Mouse (Mus musculus): ENCODE data around the gene Pfdn2. TPM values are rescaled to one million over a fixed set of nuclear protein-coding genes. Genes with fewer than 3 reads are reported as not detected.

Gene Pfdn2
- polyA plus RNA-seq, 1 experiment from 2014 or later, result 152 TPM

DNA sequence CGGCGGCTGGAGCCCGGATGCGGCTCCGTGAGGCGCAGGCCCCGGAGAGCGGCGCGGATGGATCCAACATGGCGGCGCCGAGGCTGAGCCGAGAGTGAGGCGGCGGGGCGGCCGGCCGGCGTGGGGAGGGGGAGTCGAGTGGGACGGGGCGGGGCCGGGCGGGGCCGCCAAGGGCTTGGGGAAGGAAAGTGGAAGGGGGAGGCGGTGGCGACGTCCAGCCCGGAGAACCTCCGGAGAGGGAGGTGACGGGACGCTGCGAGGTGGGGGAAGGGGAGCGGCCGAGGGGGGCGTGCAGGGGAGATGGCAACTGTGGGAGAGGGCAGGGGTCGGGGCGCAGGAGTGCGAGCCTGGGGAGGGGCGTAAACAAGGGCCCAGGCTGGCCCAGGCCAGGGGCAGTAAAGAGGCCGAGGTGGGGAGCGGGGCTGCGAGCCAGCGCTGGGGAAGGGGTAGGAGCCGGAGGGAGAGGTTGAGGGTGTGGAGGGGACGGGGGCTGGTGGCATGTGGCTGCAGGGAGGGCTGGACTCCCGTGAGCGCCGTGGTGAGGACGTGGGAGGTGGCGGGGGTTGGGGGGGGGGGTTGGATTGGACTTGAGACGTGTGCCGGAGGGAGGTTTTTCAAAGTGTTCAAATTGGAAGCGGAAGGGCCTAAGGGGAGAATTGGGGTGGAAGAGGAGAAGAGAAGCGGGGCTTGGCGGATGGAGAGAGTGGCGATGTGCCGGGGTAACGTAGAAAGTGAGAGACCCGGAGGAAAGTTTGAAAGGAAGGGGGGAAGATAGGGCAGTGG is 15.8 kb upstream of the Pfdn2 start:
- Histone ChIP-seq H3K4me2 (peak overlapping the region; percentile 82), H3K36me3 (peaks cover 16% of the 10 kb centered on the region; the same call in 1 of the 2 replicates), H3K27me3 (no peaks in the 10 kb centered on the region), H3K9me3 (no peaks in the 10 kb centered on the region), H3K27ac (replicated peaks) (peak overlapping the region; percentile 100), H3K4me1 (replicated peaks) (peaks cover 72% of the 10 kb centered on the region), H3K9ac (peak overlapping the region; percentile 96), H3K4me3 (peak overlapping the region; percentile 87)
- peak; percentile 87 for ATAC-seq (ENCODE audit: low read depth)
- under 1% methylated on average over 55 of the region's 61 CpGs for WGBS

DNA sequence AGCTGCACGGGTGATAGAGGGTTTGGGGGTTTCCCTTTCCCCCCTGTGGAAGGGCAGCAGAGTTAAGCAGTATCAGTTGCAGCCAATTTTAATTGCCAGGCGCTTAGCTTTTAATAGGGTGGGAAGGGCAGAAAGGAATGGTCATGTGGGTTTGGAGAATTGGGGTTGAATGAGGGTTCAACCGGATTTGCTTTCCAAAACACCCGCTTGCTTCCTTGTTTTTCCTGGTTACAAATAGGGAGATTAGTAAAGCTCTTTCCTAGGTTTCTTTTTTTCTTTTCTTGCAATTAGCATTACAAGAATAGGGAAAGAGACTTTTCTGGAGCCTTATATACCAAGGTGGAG is 15.3 kb upstream of the Pfdn2 start:
- Histone ChIP-seq H3K9me3 (no peaks in the 10 kb centered on the region), H3K36me3 (peaks cover 21% of the 10 kb centered on the region; the same call in 1 of the 2 replicates), H3K4me2 (peak overlapping the region; percentile 82), H3K27ac (replicated peaks) (peak overlapping the region; percentile 100), H3K9ac (peak overlapping the region; percentile 96), H3K4me1 (replicated peaks) (peaks cover 72% of the 10 kb centered on the region), H3K27me3 (no peaks in the 10 kb centered on the region), H3K4me3 (peak overlapping the region; percentile 87)
- ATAC-seq (ENCODE audit: low read depth), result no peak
- 0% methylated on average over 4 of the region's 4 CpGs for WGBS

DNA sequence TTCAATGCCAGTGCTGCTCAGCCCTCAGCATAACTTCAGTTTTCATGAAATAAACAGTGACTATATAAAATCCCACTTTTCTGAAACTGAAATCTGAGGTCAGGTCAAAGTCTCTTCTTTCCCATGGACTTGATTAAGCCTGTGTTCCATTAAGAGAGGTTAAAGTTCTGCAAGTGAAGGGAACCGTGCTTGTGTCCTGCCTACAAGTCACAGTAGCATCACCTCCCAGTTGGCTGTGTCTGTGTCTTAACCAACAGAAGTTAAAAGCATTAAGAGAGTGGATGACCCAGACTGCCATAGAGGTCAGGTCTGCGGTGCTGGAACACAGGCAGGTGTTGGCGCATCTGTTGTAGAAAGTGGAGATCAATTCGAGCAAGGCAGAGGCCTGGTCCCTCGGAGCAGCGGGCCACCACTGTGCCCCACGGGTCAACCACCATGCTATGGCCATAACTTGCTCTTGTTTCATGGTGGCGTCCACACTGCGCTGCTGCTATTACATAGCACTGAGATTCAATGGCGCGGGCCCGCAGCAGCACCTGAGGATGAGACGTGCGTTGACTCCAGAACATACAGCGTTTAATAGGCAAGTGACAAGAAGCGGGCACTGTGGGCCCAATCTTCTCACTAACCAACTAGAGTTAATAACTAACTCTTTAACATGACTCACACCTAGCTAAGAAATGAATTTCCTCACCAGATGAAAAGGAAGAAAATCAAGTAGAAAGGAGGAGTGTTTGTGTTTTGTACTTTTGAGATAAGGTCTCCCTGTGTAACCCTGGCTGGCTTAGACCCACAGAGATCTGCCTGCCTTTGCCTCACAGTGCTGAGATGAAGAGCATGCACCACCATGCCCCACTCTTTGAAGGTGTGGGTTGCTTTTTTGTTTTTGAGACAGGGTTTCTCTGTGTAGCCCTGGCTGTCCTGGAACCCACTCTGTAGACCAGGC is 2.9 kb upstream of the Pfdn2 start:
- Histone ChIP-seq H3K9ac (no peak overlapping the region), H3K4me3 (no peak overlapping the region), H3K36me3 (peaks cover 60% of the 10 kb centered on the region), H3K4me2 (no peak overlapping the region), H3K27me3 (no peaks in the 10 kb centered on the region), H3K9me3 (peaks cover 6% of the 10 kb centered on the region; the same call in 1 of the 2 replicates), H3K27ac (replicated peaks) (no peak overlapping the region), H3K4me1 (replicated peaks) (peaks cover 32% of the 10 kb centered on the region)
- 93% methylated on average over 16 of the region's 16 CpGs for WGBS
- ATAC-seq (ENCODE audit: low read depth), result no peak

DNA sequence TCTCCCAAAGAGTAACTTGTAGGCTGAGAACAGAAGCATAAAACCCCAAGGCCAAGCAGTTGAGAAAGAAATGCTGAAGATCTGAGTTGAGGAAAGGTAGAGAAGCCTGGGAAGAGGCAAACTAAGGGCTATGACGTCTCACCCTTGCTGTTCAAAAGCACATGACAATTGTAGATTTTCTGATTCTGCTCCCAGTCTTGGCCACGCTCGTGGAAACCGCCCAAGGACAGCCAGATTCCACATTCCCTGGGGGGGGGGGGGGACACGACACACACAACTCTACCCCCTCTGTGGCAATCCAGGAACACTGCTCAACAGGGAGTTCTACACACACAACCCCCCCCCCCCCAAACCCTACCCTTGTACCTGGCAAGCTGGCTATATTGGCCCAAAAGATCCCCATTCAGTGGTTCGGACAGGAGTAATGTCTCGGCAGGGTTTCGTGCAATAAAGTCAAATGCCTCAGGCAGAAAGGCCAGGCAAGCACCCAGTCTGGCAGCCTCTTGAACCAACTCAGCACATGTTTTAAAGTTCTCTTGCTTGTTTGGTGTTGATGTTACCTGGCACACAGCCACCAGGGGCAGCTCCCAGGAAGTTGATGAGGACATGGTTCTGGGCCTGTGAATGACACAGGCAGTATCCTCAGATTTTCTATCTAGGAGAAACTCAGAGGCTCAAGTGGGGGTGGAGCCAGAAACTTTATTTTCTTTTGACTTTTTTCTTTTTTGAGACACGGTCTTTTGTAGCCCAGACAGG is 1.4 kb upstream of the Pfdn2 start:
- WGBS, result 77% methylated on average over 9 of the region's 9 CpGs

DNA sequence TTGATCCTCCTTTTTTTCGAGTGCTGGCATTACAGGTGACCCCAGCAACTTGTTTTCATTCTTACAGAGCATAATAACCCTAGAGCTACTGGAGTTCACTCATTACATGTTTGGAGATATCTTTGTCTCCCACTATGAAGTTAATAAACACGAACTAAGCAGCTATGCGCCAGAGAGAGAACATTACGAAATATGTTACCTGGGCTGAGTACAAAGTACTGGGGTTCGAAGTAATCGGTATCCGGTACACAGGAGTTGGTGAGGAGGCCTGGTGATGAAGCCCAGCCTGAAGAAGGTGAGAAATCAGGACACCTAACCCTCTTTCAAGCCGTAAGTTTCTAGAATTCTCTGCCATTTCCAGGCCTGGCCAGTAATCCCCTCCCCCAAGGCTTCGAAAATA is 755 bp upstream of the Pfdn2 start:
- peaks cover 38% of the 10 kb centered on the region for H3K36me3 ChIP-seq
- H3K4me2 ChIP-seq, result peak overlapping the region; percentile 88
- peak overlapping the region; percentile 88 for H3K9ac ChIP-seq
- peaks cover 47% of the 10 kb centered on the region for H3K4me1 ChIP-seq (replicated peaks)
- peak overlapping the region; percentile 92 for H3K4me3 ChIP-seq
- WGBS, result 79% methylated on average over 9 of the region's 9 CpGs
- H3K27ac ChIP-seq (replicated peaks), result no peak overlapping the region
- no peak for ATAC-seq (ENCODE audit: low read depth)
- peaks cover 6% of the 10 kb centered on the region; the same call in 1 of the 2 replicates for H3K9me3 ChIP-seq
- no peaks in the 10 kb centered on the region for H3K27me3 ChIP-seq

More for the DNA sequence above, 1.4 kb upstream of the Pfdn2 start:
- peaks cover 46% of the 10 kb centered on the region for H3K4me1 ChIP-seq (replicated peaks)
- ATAC-seq (ENCODE audit: low read depth), result no peak
- peaks cover 6% of the 10 kb centered on the region; the same call in 1 of the 2 replicates for H3K9me3 ChIP-seq
- no peaks in the 10 kb centered on the region for H3K27me3 ChIP-seq
- H3K36me3 ChIP-seq, result peaks cover 44% of the 10 kb centered on the region
- H3K4me3 ChIP-seq, result peak overlapping the region; percentile 92
- H3K27ac ChIP-seq (replicated peaks), result no peak overlapping the region
- H3K9ac ChIP-seq, result 0 out of 2 replicates have a peak overlapping the region, but pooled peaks have one; percentile 9
- peak overlapping the region; percentile 88 for H3K4me2 ChIP-seq

DNA sequence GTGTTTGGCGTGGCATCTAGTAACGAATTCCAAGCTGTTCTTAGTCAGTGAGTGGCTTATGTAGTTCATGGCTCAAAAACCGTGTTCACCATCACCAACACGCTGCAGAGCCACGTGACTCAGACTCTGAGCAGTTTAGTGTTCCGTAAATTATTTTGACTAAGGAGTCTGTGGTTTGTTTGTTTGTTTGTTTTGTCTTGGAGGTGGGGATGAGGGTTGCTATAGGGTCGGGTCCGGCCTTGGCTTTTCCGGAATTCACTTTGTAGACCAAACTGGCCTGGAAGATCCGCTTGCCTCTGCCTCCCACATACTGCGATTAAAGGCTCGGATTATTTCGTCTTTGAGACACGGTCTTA is 603 bp downstream of the Pfdn2 start:
- H3K36me3 ChIP-seq, result peaks cover 25% of the 10 kb centered on the region
- peak overlapping the region; percentile 71; the same call in 1 of the 2 replicates for H3K27ac ChIP-seq (replicated peaks)
- peak overlapping the region; percentile 92 for H3K4me3 ChIP-seq
- no peak for ATAC-seq (ENCODE audit: low read depth)
- peak overlapping the region; percentile 88 for H3K9ac ChIP-seq
- H3K27me3 ChIP-seq, result no peaks in the 10 kb centered on the region
- 0% methylated on average over 14 of the region's 14 CpGs for WGBS
- peak overlapping the region; percentile 88 for H3K4me2 ChIP-seq
- peaks cover 47% of the 10 kb centered on the region for H3K4me1 ChIP-seq (replicated peaks)
- peaks cover 6% of the 10 kb centered on the region; the same call in 1 of the 2 replicates for H3K9me3 ChIP-seq

DNA sequence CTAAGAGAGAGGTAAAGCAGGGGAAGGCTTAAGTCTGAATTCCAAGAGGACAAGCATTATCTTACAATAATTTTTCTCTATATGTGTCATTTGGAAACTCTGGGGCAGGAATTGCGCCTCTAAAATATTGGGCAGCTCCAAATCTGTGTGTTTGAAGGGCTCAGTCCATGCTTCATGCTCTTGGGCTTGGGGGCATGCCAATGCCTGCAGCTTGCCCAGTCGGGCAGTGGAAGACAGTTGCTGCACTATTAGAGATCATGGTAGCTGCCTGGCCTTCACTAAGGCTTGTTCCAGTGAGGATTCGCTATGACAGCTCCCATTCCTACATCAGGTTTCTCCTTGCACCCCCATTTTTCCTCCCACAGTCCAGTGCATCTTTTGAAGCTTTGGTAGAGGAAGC is 3.2 kb downstream of the Pfdn2 start:
- no peak for ATAC-seq (ENCODE audit: low read depth)
- H3K27me3 ChIP-seq, result no peaks in the 10 kb centered on the region
- H3K4me2 ChIP-seq, result no peak overlapping the region
- no peak overlapping the region for H3K4me3 ChIP-seq
- H3K4me1 ChIP-seq (replicated peaks), result peaks cover 45% of the 10 kb centered on the region
- H3K36me3 ChIP-seq, result no peaks in the 10 kb centered on the region
- no peak overlapping the region for H3K9ac ChIP-seq
- no peak overlapping the region for H3K27ac ChIP-seq (replicated peaks)
- peaks cover 6% of the 10 kb centered on the region; the same call in 1 of the 2 replicates for H3K9me3 ChIP-seq
- whole genome bisulfite sequencing, result 95% methylated on average over 3 of the region's 3 CpGs

DNA sequence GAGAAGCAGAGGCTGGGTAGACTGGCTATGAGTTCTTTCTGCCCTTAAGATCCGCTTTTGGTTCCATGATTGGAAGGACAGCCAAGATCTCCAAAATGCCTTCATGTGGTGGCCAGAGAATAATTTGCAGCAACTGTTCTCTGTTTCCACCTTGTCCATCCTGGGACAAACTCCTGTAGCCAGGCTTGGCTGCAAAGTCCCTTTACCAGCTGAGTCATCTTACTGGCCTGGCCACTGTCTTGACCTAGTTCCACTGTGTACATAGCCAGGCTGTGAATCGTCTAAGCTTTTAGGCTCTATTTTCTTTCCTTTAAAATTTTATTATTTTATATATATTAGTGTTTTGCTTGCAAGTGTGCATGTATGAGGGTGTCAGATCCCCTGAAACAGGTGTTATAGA is 3.7 kb downstream of the Pfdn2 start:
- 96% methylated on average over 2 of the region's 2 CpGs for WGBS
- H3K27ac ChIP-seq (replicated peaks), result no peak overlapping the region
- H3K9me3 ChIP-seq, result peaks cover 6% of the 10 kb centered on the region; the same call in 1 of the 2 replicates
- H3K27me3 ChIP-seq, result no peaks in the 10 kb centered on the region
- no peak for ATAC-seq (ENCODE audit: low read depth)
- no peak overlapping the region for H3K4me3 ChIP-seq
- no peaks in the 10 kb centered on the region for H3K36me3 ChIP-seq
- peaks cover 40% of the 10 kb centered on the region for H3K4me1 ChIP-seq (replicated peaks)
- H3K9ac ChIP-seq, result no peak overlapping the region
- H3K4me2 ChIP-seq, result no peak overlapping the region

DNA sequence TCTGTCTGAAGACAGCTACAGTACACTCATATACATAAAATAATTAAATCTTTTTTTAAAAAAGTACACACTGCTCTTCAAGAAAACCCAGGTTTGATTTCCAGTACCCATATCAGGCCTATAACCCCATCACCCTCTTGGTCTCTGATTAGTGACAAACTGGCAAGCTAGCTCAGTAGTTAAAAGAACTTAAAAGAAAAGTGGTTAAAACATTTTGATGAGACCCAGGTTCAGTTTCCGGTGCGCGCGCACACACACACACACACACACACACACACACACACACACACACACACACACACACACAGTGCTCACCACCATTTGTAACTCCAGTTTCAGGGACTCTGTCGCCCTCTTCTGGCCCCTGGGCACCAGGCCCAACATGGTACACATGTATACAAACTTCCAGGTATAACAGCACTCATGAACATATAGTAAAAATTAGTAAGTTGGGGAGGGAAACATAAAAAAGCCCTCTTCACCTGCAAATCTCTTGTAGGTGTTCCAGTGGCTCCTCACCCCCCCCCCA is 10.4 kb downstream of the Pfdn2 start:
- H3K27ac ChIP-seq (replicated peaks), result no peak overlapping the region
- H3K4me2 ChIP-seq, result no peak overlapping the region
- no peak overlapping the region for H3K4me3 ChIP-seq
- 0 out of 2 replicates have a peak, but pooled peaks cover 3% of the 10 kb centered on the region for H3K9me3 ChIP-seq
- no peaks in the 10 kb centered on the region for H3K27me3 ChIP-seq
- H3K36me3 ChIP-seq, result peaks cover 26% of the 10 kb centered on the region
- WGBS, result 80% methylated on average over 5 of the region's 5 CpGs
- H3K4me1 ChIP-seq (replicated peaks), result peaks cover 11% of the 10 kb centered on the region
- H3K9ac ChIP-seq, result no peak overlapping the region
- ATAC-seq (ENCODE audit: low read depth), result no peak

DNA sequence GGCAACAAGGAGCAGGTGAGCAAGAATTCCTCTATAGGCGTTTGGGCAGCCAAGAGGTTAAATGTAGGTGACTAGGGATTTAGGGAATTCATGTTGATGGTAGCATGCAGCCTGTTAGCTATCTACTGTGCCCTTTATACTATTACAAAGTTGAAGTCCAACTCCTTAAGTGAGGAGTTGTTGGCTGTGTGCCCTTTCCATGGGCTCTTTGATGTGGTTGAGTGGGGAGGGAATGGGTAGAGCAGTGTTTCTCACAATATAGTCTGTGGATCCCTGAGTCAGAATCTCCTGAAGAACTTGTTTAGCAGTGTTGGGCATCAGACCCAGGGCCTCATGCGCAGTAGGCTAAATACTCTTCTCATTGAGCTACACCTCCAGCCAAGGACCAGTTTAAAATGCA is 11.3 kb downstream of the Pfdn2 start:
- Histone ChIP-seq H3K9ac (no peak overlapping the region), H3K4me3 (no peak overlapping the region), H3K36me3 (peaks cover 26% of the 10 kb centered on the region), H3K4me2 (no peak overlapping the region), H3K27me3 (no peaks in the 10 kb centered on the region), H3K27ac (replicated peaks) (no peak overlapping the region), H3K9me3 (0 out of 2 replicates have a peak, but pooled peaks cover 3% of the 10 kb centered on the region), H3K4me1 (replicated peaks) (peaks cover 17% of the 10 kb centered on the region)
- WGBS, result 91% methylated on average over 2 of the region's 2 CpGs
- ATAC-seq (ENCODE audit: low read depth), result no peak

DNA sequence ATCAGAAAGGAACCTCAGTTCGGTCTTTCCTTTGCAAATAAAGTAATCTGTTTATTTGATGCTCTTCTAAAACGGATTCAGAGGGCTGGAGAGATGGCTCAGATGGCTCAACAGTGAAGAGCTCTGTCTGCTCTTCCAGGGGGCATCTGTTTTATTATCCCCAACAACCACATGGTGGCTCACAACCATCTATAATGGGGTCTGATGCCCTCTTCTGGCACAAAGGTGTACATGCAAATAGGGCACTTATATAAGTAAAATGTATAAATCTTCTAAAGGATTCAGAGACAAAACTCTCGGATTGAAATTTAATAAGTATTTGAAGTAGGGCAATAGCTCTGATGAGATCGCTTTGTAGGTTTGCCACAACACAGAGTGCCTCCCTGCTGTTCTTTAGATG is 13.0 kb downstream of the Pfdn2 start:
- Histone ChIP-seq H3K36me3 (peaks cover 26% of the 10 kb centered on the region), H3K27ac (replicated peaks) (no peak overlapping the region), H3K4me3 (no peak overlapping the region), H3K27me3 (no peaks in the 10 kb centered on the region), H3K4me2 (no peak overlapping the region), H3K9me3 (0 out of 2 replicates have a peak, but pooled peaks cover 3% of the 10 kb centered on the region), H3K4me1 (replicated peaks) (peaks cover 19% of the 10 kb centered on the region), H3K9ac (no peak overlapping the region)
- 76% methylated on average over 4 of the region's 4 CpGs for WGBS
- ATAC-seq (ENCODE audit: low read depth), result no peak

Data from neural tube, embryonic 13.5 days (tissue).